Mouse (Mus musculus): ENCODE results near the gene Usb1. TPM values are rescaled to one million over a fixed set of nuclear protein-coding genes. Genes with fewer than 3 reads are reported as not detected.
A peak's percentile ranks its signal among the peaks of the same experiment; 100 is the strongest.
"Not testable (repeated sequence)": the region's sequence is repeated elsewhere in the genome, so short reads cannot be mapped to it uniquely, and the experiment has no call there.

The Usb1 gene
- total RNA-seq, 1 experiment from 2014 or later, result 46.4 TPM

- ATAC-seq (ENCODE audit: extremely low read depth, insufficient number of reproducible peaks, low FRiP score, poor library complexity, severe bottlenecking), result no peak
Measured at GRCm38 (mm10) chr8:95362272-95362671, 30.2 kb downstream of the Usb1 start.

DNA sequence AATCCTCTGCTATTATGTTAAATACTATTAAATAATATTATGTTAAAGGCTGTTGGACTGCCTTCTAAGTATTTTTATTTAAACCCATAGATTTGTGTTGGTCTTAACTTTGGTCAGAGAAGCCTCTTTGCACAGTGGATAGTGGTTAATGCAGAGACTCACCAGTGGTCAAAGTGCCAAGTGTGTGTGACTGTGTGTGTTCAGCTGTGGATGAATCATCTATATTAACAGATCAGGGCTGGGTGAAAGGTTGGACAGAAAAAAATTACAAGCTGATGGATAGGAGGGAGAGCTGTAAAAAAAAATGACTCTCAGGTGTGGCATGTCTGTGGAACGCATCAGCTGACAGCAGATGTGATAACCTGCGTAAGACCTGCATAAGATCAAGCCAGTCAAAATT, 31.8 kb downstream of the Usb1 start:
- no peak for ATAC-seq (ENCODE audit: extremely low read depth, insufficient number of reproducible peaks, low FRiP score, poor library complexity, severe bottlenecking)

DNA sequence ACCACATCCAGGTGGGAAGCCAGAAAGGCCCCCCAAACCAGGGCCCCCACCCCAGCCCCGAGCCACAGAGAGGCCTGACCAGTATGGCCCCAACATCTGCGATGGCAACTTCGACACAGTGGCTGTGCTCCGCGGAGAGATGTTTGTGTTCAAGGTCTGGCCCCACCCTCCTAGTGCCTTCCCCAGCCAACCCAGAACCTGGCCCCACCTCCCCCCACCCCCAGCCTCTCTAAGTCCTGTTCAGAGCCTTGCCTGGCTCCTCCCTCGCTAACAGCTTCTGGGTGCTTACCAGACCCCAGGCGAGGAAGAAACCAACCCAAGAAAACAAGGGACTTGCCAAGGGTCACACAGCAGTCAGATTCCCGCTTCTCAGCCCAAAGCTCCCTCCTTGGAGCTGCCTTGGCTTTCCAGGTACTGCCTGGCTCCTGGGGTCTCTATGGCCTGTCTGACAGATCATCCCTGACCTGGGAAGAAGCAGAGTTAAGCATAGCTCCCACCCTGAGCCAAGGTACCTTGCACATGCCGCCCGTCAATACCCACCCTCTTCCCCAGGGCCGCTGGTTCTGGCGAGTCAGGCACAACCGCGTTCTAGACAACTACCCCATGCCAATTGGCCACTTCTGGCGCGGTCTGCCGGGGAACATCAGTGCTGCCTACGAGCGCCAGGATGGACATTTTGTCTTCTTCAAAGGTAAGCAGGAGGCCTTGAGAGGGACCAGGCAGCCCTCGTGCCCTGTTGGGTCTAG, 37.7 kb downstream of the Usb1 start:
- no peak for ATAC-seq (ENCODE audit: extremely low read depth, insufficient number of reproducible peaks, low FRiP score, poor library complexity, severe bottlenecking)

GRCm38 (mm10) chr8:95373389-95374002, 41.4 kb downstream of the Usb1 start:
- no peak for ATAC-seq (ENCODE audit: extremely low read depth, insufficient number of reproducible peaks, low FRiP score, poor library complexity, severe bottlenecking)

- ATAC-seq (ENCODE audit: extremely low read depth, insufficient number of reproducible peaks, low FRiP score, poor library complexity, severe bottlenecking), result no peak
Measured at GRCm38 (mm10) chr8:95374429-95374828, 42.3 kb downstream of the Usb1 start.

DNA sequence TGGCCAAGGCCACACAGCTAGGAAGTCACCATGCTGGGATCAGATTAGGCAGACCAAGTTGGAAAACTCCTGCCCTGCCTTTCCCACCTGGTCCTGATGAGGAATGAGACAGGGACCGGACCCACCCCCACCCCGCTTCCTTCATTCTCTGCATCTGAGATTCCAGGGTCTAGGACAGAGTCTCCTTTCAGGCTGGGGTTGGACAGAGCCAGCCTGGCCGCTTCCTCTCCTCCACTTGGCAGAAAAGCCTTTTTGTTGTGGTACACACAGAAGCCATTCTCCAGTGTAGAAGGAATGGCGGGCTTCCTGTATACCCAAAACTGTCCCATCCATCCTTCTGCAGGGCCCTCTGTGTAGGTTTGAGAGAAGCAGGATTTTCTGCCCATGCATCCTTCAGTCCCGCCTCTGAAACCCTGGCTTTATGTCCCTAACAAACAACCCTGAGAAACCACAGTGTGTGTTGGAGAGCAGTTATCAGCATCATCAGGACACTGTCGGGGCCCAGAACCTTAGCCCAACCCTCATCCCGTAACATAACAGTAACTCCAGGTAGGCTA, 43.4 kb downstream of the Usb1 start:
- no peak for ATAC-seq (ENCODE audit: extremely low read depth, insufficient number of reproducible peaks, low FRiP score, poor library complexity, severe bottlenecking)

DNA sequence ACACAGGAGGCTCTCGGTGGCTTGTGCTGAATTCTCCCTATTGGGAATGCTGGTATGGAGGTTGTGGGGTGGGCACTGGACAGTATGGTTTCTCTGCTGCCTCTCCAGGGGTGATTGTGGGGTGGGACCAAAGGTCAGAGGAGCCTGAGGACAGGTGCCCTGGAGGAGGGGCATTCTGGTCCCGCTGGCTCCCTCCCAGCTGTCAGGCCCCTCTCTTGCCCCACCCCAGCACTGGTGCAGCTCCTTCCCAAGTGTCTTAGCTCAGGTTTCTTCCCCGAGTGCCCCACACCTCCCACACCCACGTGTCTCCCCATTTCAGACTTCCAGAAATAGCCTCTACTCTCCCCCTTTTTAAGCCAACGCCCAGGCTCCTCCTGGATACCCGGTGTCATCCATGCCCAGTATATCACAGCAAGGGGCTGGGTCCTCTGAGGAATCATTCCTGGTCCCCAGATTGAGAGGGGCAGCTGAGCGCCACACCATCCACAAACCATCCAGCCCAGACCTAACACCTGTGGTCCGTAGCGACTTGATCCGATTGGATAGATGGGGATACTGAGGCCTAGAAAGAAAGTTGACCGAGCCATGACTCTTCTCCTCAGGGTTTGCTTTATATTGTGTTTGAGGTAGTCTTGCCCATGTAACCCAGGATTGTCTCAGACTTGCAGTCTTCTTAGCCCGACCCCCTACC, 44.4 kb downstream of the Usb1 start:
- ATAC-seq (ENCODE audit: extremely low read depth, insufficient number of reproducible peaks, low FRiP score, poor library complexity, severe bottlenecking), result no peak

- ATAC-seq (ENCODE audit: extremely low read depth, insufficient number of reproducible peaks, low FRiP score, poor library complexity, severe bottlenecking), result no peak
Measured at GRCm38 (mm10) chr8:95377101-95377500, 45.0 kb downstream of the Usb1 start.

DNA sequence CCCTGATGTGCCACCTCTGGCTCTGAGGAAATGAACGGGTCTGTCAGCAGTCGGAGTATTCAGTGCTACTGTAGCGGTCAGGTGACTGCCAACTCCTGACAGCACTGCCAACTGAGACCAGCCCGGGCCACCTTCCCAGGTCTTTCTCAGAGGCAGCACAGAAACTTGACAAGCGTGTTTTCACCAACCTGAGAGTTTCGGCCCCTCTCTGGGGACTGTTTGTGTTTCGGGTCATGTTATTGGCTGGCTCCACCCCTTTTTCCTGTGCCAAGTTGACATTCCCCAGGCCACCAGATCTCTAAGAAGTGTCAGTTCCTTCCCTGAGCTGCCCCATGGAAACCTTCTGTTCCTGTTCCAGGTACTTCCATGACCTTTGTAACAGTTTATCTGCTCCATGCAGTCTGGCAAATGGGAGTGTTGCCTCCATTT, 45.8 kb downstream of the Usb1 start:
- 0 out of 2 replicates have a peak, but pooled peaks have one; percentile 4 for ATAC-seq (ENCODE audit: extremely low read depth, insufficient number of reproducible peaks, low FRiP score, poor library complexity, severe bottlenecking)

- ATAC-seq (ENCODE audit: extremely low read depth, insufficient number of reproducible peaks, low FRiP score, poor library complexity, severe bottlenecking), result not testable (repeated sequence)
Measured at GRCm38 (mm10) chr8:95378928-95379327, 46.8 kb downstream of the Usb1 start.

DNA sequence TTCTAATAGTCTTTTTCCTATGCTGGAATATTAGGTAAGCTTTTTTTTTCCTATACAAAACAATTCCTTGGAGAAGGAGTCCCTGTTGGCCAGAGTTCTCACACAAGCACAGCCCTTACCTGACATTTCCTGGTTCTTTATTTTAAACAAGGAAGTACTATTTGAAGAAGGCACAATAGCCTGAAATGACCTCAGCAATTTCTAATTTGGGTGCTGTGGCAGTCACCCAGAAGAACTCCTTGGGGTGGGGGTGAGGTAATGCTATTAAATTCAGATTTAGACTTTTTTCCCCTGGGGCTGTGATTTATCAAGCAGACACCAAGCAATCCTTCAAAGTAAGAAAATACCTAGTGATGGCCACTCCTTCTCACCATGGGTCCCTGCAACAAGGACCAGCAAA, 48.9 kb downstream of the Usb1 start:
- no peak for ATAC-seq (ENCODE audit: extremely low read depth, insufficient number of reproducible peaks, low FRiP score, poor library complexity, severe bottlenecking)

DNA sequence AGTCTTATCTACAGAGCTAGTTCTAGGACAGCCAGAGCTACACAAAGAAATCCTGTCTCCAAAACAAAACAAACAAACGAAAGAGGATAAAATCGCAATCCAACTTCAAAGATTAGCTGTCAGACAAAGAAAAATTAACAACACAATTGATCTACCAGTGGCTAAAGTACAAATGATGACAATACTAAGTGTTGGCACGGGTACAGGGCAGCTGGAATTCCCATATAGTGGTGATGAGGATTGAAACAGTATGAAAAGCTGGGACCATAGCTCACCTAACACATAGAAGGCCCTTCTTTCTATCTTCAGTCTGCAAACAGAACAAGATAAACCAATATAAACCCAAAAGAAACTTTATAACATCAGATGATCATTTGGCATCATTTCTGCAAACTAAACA, 49.5 kb downstream of the Usb1 start:
- no peak for ATAC-seq (ENCODE audit: extremely low read depth, insufficient number of reproducible peaks, low FRiP score, poor library complexity, severe bottlenecking)

DNA sequence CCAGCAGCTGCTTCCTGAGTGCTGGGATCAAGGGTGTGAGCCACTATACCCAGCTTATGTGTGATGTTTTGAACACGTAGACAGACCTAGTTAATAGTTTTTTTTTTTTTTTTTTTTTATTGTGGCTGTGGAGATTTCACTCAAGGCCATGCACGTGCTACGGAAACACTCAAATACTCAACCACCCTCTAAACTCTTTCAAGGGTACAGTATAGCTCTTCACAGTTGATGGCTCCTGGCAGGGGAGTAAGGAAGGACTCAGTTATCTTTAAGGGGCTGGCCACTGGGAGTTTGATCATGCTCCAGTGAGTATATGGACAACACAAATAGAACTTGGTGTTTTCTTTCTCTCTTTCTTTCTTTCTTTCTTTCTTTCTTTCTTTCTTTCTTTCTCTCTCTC, 52.4 kb downstream of the Usb1 start:
- ATAC-seq (ENCODE audit: extremely low read depth, insufficient number of reproducible peaks, low FRiP score, poor library complexity, severe bottlenecking), result no peak

DNA sequence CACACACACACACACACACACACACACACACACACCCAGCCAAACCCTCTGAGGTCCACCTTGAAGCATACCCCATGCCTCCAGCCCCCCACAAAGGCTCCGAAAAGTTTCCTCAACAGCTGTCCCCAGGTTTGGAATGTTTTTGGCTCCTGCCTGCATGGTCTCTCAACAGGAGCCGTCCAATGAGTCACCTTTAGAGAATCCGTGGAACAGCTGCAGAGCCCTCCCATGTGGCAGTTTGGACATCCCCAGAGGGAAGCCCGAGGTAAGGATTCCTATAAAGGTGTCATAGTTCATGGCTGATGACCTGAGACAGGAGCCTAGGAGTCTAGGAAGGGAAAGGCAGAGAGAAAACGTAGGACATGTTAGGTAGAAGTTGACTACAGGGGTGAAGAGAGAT, 54.0 kb downstream of the Usb1 start:
- no peak for ATAC-seq (ENCODE audit: extremely low read depth, insufficient number of reproducible peaks, low FRiP score, poor library complexity, severe bottlenecking)

DNA sequence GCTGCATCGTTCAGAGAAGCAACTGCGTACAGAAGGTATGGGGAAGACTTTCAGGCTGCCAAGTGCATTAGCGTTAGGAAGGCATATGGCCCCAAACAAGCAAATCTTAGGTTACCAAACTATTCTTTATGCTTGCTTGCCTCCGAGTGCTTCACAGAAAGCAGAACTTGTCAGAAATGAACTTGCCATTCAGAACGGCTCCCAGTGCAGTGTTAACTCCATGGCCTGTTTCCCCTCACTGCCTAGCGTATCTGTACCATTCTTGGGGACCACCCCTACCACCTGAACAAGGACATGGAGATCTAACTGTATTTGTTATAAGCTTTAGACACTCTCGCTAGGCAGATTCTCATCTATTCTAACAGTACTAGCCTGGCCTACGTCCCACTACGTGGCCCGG, 55.1 kb downstream of the Usb1 start:
- ATAC-seq (ENCODE audit: extremely low read depth, insufficient number of reproducible peaks, low FRiP score, poor library complexity, severe bottlenecking), result no peak

- ATAC-seq (ENCODE audit: extremely low read depth, insufficient number of reproducible peaks, low FRiP score, poor library complexity, severe bottlenecking), result no peak
Measured at GRCm38 (mm10) chr8:95387936-95388335, 55.9 kb downstream of the Usb1 start.

- no peak for ATAC-seq (ENCODE audit: extremely low read depth, insufficient number of reproducible peaks, low FRiP score, poor library complexity, severe bottlenecking)
Measured at GRCm38 (mm10) chr8:95390312-95390711, 58.2 kb downstream of the Usb1 start.

DNA sequence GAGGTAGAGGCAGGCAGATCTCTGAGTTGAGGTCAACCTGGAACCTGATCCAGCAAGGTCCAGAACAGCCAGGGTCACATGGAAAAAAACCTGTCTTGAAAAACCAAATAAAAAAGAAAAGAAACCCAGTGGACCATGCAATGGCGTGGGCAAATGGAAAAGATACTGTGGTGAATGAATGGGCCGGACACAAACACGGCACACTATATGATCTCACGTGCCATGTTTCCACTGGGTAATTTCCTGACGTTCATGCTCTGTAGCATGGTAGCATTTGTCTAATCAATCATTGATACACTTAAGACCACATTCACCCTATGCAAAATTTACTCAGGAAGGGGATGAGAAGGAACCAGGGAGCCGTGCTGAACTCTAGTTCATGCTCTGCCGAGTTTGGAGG, 59.0 kb downstream of the Usb1 start:
- no peak for ATAC-seq (ENCODE audit: extremely low read depth, insufficient number of reproducible peaks, low FRiP score, poor library complexity, severe bottlenecking)

- ATAC-seq (ENCODE audit: extremely low read depth, insufficient number of reproducible peaks, low FRiP score, poor library complexity, severe bottlenecking), result no peak
Measured at GRCm38 (mm10) chr8:95392604-95393003, 60.5 kb downstream of the Usb1 start.

Data from neutrophil, adult 5-6 weeks (primary cell).